Mouse (Mus musculus) T-cell, adult 2 months (primary cell): ENCODE results near the gene Olfr839-ps1.

ENCODE experiments used
- DNase-seq: peaks from one replicate; pipeline ENCODE4 v3.0.0; 2022; ENCODE audit warnings: low spot score

The Olfr839-ps1 gene

DNA sequence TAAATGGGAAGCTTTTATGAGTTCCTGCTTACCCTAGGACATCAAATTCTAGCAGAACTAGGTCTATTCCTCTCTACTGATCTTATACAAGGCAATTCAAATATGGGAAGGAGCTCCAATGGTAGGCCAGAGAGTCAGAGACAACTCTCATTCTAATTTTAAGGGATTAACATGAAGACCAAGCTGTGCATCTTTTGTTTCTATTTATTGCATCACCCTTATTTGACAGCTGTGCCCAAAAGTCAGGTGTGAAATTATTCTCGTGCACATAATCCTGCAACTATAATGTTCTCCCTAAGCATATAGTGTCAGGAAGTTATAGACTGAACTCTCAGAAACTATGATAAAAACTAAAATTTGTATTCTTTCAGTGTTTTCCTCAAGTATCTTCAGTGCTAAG is at the start of gene Olfr839-ps1:
Gene Olfr839-ps1, minus strand, starts transcription at position 101 of the 400 bp plus-strand sequence.
- no peak for DNase-seq

DNA sequence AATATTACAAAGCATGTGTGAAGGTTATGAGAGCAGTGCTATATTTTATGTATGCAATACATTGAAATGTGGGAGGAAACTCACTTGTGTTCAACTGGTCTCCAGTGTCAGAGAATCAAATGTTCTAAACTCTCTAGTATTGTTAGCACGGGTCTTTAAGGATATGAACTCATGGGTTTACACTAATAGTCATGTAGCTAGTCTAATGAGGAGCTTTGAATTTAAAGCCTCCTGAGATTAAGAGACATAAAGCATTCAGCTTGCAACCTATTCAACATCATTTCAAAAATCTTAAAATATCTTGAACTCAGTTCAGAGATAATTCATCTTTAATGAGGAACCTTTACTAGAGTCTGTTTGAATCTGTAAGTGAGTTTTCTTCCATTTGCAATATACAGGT is 41.1 kb downstream of the Olfr839-ps1 start, which contains the start of gene Olfr837:
Gene Olfr837, plus strand, starts transcription at position 301 of the 400 bp plus-strand sequence.
- DNase-seq = no peak

DNA sequence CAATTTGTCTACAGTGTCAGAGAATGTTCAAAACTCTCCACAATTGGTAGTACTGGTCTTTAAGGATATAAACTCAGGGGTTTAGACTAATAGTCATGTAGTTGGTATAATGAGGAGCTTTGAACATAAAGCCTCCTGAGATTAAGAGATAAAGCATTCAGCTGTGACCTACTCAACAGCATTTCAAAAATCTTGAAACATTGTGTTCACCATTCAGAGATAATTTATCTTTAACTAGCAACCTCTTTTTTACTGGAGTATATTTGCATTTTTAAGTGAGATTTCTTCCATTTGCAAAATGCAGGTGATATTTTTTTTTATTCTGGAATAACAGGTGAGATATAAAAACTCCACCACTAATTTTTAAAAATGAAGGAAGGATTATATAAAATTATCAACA is 57.0 kb downstream of the Olfr839-ps1 start, which contains the start of gene Olfr836:
Gene Olfr836, plus strand, starts transcription at position 301 of the 400 bp plus-strand sequence.
- DNase-seq = no peak
